Mouse (Mus musculus) hematopoietic stem cell, adult 5-6 weeks (primary cell): Measurements from ENCODE around the gene Strip1. TPM values are rescaled to one million over a fixed set of nuclear protein-coding genes. Genes with fewer than 3 reads are reported as not detected.

Experiments used
- ATAC-seq, 2 experiments: fragments of 125-278 bp in 1 of 2; replicated peaks in 1 of 2; 2 replicates each; pipeline ENCODE4 v1.8.0; 2016 to 2017; ENCODE audit warnings: inconsistent platforms in 2 of 2, mild to moderate bottlenecking in 2 of 2, moderate number of reproducible peaks in 2 of 2, low read depth in 1 of 2, moderate TSS enrichment in 1 of 2; ENCODE audit not compliant: low FRiP score in 2 of 2, poor library complexity in 2 of 2, severe bottlenecking in 2 of 2, insufficient read depth in 1 of 2, low TSS enrichment in 1 of 2
- total RNA-seq: library from RNA; stranded (forward); fragments of 172-1452, 232-1000 nt; gene quantifications from 2 replicates; pipeline ENCODE4 v1.2.3, GENCODE M21; 2017

Gene Strip1
- total RNA-seq, 1 experiment from 2014 or later: 17.3 TPM

- no peak; a peak in 1 of 4 replicates for ATAC-seq
These were observed 53.6 kb downstream of the Strip1 start for GRCm38 (mm10) chr3:107577810-107578390.

GRCm38 (mm10) chr3:107576807-107577206 lies 54.7 kb downstream of the Strip1 start:
- no peak for ATAC-seq

- 0 out of 4 replicates have a peak, but pooled peaks have one; percentile 7 to 32 for ATAC-seq
These were observed 60.3 kb downstream of the Strip1 start for GRCm38 (mm10) chr3:107571205-107571604.

- no peak for ATAC-seq
These were observed 62.8 kb downstream of the Strip1 start for GRCm38 (mm10) chr3:107568721-107569120.

GRCm38 (mm10) chr3:107567766-107568165 lies 63.7 kb downstream of the Strip1 start:
- ATAC-seq: no peak

GRCm38 (mm10) chr3:107565331-107565730 lies 66.2 kb downstream of the Strip1 start:
- no peak for ATAC-seq

GRCm38 (mm10) chr3:107563880-107564279 lies 67.6 kb downstream of the Strip1 start:
- ATAC-seq: no peak

GRCm38 (mm10) chr3:107562591-107562990 lies 68.9 kb downstream of the Strip1 start:
- ATAC-seq: no peak

Other genes with a start within 250 kb of the Strip1 start
- gene Kcnc4, start 172.1 kb downstream of the Strip1 start, total RNA-seq: not detected in 2 replicates
- gene Slc6a17, start 113.7 kb downstream of the Strip1 start, total RNA-seq: 0.19 and 2.8 TPM in 2 replicates
- gene Ubl4b, start 76.6 kb downstream of the Strip1 start, total RNA-seq: not detected in 2 replicates
- not detected in 2 replicates for gene Alx3, start 36.7 kb downstream of the Strip1 start, total RNA-seq
- not detected in 2 replicates for gene Gm10961, start 372 bp downstream of the Strip1 start, total RNA-seq
- 79.8 and 99.2 TPM in 2 replicates for gene Ahcyl1, start 64.9 kb upstream of the Strip1 start, total RNA-seq
- 5.7 and 6.2 TPM in 2 replicates for gene Csf1, start 128.8 kb upstream of the Strip1 start, total RNA-seq
- gene Eps8l3, start 245.5 kb upstream of the Strip1 start, total RNA-seq: not detected in 2 replicates